Comparison of ENCODE assay signal across 11 mouse cellular contexts in the genomic region with DNA sequence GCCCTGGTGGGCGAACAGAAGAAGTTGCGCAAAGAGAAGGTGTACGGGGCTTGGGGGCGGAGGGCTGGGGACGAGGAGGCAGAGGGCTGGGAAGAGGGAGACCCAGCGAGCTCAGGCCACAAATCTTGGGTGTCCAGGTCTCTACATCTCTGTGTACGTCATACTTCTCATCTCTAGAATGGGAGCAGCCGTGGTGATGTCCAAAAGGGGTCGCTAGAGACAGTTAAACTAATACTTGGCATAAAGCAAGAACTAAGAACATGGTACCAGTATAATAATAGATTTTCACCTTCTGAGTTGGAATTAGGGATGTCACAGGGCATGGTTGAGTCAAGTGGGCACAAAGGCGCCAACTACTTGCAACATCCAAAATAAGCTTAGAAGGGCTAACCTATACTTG. TPM values are rescaled to one million over a fixed set of nuclear protein-coding genes. Genes with fewer than 3 reads are reported as not detected.
A peak's percentile ranks its signal among the peaks of the same experiment; 100 is the strongest.
DNase-seq lines count a peak whose midpoint lies in the region; ATAC-seq and TF ChIP-seq lines count a peak whose summit lies in the region.
"Had no signal": no experiment of that assay in that cellular context is flagged by ENCODE, and none has a peak within 500 bp of the region (broad histone marks: within the 10 kb centered on the region; RNA-seq: fewer than 3 reads in every experiment).

No protein-coding gene starts in this region.

- H3K27me3 ChIP-seq in kidney, postnatal 0 days (ENCODE audit: insufficient read depth, low read length) = peaks cover 38% of the 10 kb centered on the region
- peaks cover 60% of the 10 kb centered on the region for H3K27me3 ChIP-seq in embryonic facial prominence, embryonic 14.5 days (replicated peaks; ENCODE audit: control insufficient read depth, insufficient read depth, low read length)
- H3K27me3 ChIP-seq in hindbrain, postnatal 0 days (ENCODE audit: insufficient read depth, low read length) = peaks cover 8% of the 10 kb centered on the region; the same call in 1 of the 2 replicates
- peaks cover 56% of the 10 kb centered on the region for H3K27me3 ChIP-seq in neural tube, embryonic 13.5 days

- no peaks in the 10 kb centered on the region for H3K36me3 ChIP-seq in kidney, postnatal 0 days (ENCODE audit: insufficient read depth, low read length)
- no peaks in the 10 kb centered on the region for H3K36me3 ChIP-seq in embryonic facial prominence, embryonic 14.5 days (ENCODE audit: control insufficient read depth, insufficient read depth, low read length)
- no peaks in the 10 kb centered on the region for H3K36me3 ChIP-seq in hindbrain, postnatal 0 days (ENCODE audit: insufficient read depth, low read length)
- H3K36me3 ChIP-seq in neural tube, embryonic 13.5 days = no peaks in the 10 kb centered on the region

- H3K4me1 ChIP-seq in kidney, postnatal 0 days (replicated peaks; ENCODE audit: insufficient read depth, low read length) = no peaks in the 10 kb centered on the region
- peaks cover 7% of the 10 kb centered on the region for H3K4me1 ChIP-seq in embryonic facial prominence, embryonic 14.5 days (ENCODE audit: control insufficient read depth, insufficient read depth, low read length)
- peaks cover 7% of the 10 kb centered on the region for H3K4me1 ChIP-seq in hindbrain, postnatal 0 days (ENCODE audit: insufficient read depth, low read length)
- peaks cover 31% of the 10 kb centered on the region for H3K4me1 ChIP-seq in neural tube, embryonic 13.5 days (replicated peaks)

- no peak overlapping the region for H3K27ac ChIP-seq in kidney, postnatal 0 days
- no peak overlapping the region for H3K27ac ChIP-seq in embryonic facial prominence, embryonic 14.5 days (replicated peaks; ENCODE audit: low read depth, low read length)
- H3K27ac ChIP-seq in hindbrain, postnatal 0 days = no peak overlapping the region
- H3K27ac ChIP-seq in neural tube, embryonic 13.5 days (replicated peaks) = no peak overlapping the region

- peak overlapping the region; percentile 17; the same call in 1 of the 2 replicates for H3K4me3 ChIP-seq in kidney, postnatal 0 days (replicated peaks; ENCODE audit: low read depth, low read length)
- H3K4me3 ChIP-seq in embryonic facial prominence, embryonic 14.5 days (ENCODE audit: low read depth, low read length) = peak overlapping the region; percentile 25
- peak overlapping the region; percentile 32 for H3K4me3 ChIP-seq in hindbrain, postnatal 0 days (ENCODE audit: low read length)
- peak overlapping the region; percentile 31 for H3K4me3 ChIP-seq in neural tube, embryonic 13.5 days

- WGBS in kidney, postnatal 0 days = 56% methylated on average over 10 of the region's 10 CpGs
- WGBS in embryonic facial prominence, embryonic 14.5 days = 50% methylated on average over 10 of the region's 10 CpGs
- 60% methylated on average over 10 of the region's 10 CpGs for WGBS in hindbrain, postnatal 0 days
- WGBS in neural tube, embryonic 13.5 days = 48% methylated on average over 10 of the region's 10 CpGs

- no peak for DNase-seq in kidney, postnatal 0 days (ENCODE audit: low spot score)
- DNase-seq in kidney, adult 18-20 months = no peak
- DNase-seq in embryonic facial prominence, embryonic 14.5 days (ENCODE audit: low spot score) = no peak
- no peak for DNase-seq in hindbrain, postnatal 0 days (ENCODE audit: low spot score)
- DNase-seq in retina, embryonic 14.5 days (ENCODE audit: low spot score) = no peak
- DNase-seq in layer of hippocampus, adult 18-20 months (ENCODE audit: low spot score in 2 of 2) = no peak
- DNase-seq in thymus, adult 18-20 months = no peak
- DNase-seq: gastrocnemius, postnatal 14 days had no signal

- ATAC-seq in kidney, postnatal 0 days (replicated peaks; ENCODE audit: low FRiP score, low read depth) = no peak
- no peak for ATAC-seq in embryonic facial prominence, embryonic 14.5 days (ENCODE audit: low read depth)
- no peak for ATAC-seq in hindbrain, postnatal 0 days
- ATAC-seq in neural tube, embryonic 13.5 days (ENCODE audit: low read depth) = no peak
- ATAC-seq: Patski had no signal

- H3K9ac ChIP-seq in kidney, postnatal 0 days (ENCODE audit: low read depth, low read length) = no peak overlapping the region
- no peak overlapping the region for H3K9ac ChIP-seq in embryonic facial prominence, embryonic 14.5 days (ENCODE audit: low read depth, low read length)
- H3K9ac ChIP-seq in hindbrain, postnatal 0 days (replicated peaks; ENCODE audit: low read length) = 0 out of 2 replicates have a peak overlapping the region, but pooled peaks have one; percentile 25
- H3K9ac ChIP-seq in neural tube, embryonic 13.5 days = peak overlapping the region; percentile 62

- peak overlapping the region; percentile 45 for H3K4me2 ChIP-seq in kidney, postnatal 0 days (ENCODE audit: low read length)
- H3K4me2 ChIP-seq in embryonic facial prominence, embryonic 14.5 days (ENCODE audit: low read depth, low read length) = peak overlapping the region; percentile 53
- H3K4me2 ChIP-seq in hindbrain, postnatal 0 days (ENCODE audit: low read depth, low read length) = peak overlapping the region; percentile 49
- peak overlapping the region; percentile 58 for H3K4me2 ChIP-seq in neural tube, embryonic 13.5 days

- no peaks in the 10 kb centered on the region for H3K9me3 ChIP-seq in kidney, postnatal 0 days (replicated peaks; ENCODE audit: low read length)
- no peaks in the 10 kb centered on the region for H3K9me3 ChIP-seq in embryonic facial prominence, embryonic 14.5 days (ENCODE audit: control insufficient read depth, low read length)
- no peaks in the 10 kb centered on the region for H3K9me3 ChIP-seq in hindbrain, postnatal 0 days (ENCODE audit: low read length)
- no peaks in the 10 kb centered on the region for H3K9me3 ChIP-seq in neural tube, embryonic 13.5 days

- 0 out of 2 replicates have a peak, but pooled peaks have one; percentile 10 for TF ChIP-seq CTCF in kidney, postnatal 0 days (IDR thresholded peaks at IDR 0.05; ENCODE audit: low read depth)
- TF ChIP-seq CTCF in hindbrain, postnatal 0 days (IDR thresholded peaks at IDR 0.05; ENCODE audit: low read depth) = no peak; the same call in 1 of the 2 replicates

RNA-seq across cellular contexts. Expression of gene Btbd17, which starts 9.9 kb away (rescaled TPM):
- polyA plus RNA-seq in kidney, postnatal 0 days (2015; fragmentation: Nextera tagmentation; extraction: Ambion mirVana) = 0.78 and 0.96 TPM in 2 replicates
- 3.2 and 4.5 TPM in 2 replicates for polyA plus RNA-seq in embryonic facial prominence, embryonic 14.5 days (2014; fragmentation: Nextera tagmentation; extraction: Ambion mirVana)
- total RNA-seq in hindbrain, postnatal 0 days (2014; rRNA removed) = 84.6 and 94.0 TPM in 2 replicates
- 30.4 and 31.1 TPM in 2 replicates for polyA plus RNA-seq in hindbrain, postnatal 0 days (2015; fragmentation: Nextera tagmentation; extraction: Ambion mirVana)
- 19.4 and 22.7 TPM in 2 replicates for polyA plus RNA-seq in neural tube, embryonic 13.5 days (2015; fragmentation: Nextera tagmentation; extraction: Ambion mirVana)
- total RNA-seq in layer of hippocampus, adult 18-20 months (2021) = 10 to 100 TPM; 18.7 to 23.2 TPM
- total RNA-seq: liver, adult 2 months had no signal
- polyA plus RNA-seq: liver, adult 2 months had no signal

RNA-seq across cellular contexts. Expression of gene Gpr142, which starts 12.8 kb away (rescaled TPM):
- 0.13 TPM in 1 of 2 replicates, not detected in the other for polyA plus RNA-seq in kidney, postnatal 0 days (2015; fragmentation: Nextera tagmentation; extraction: Ambion mirVana)
- not detected in 2 replicates for polyA plus RNA-seq in embryonic facial prominence, embryonic 14.5 days (2014; fragmentation: Nextera tagmentation; extraction: Ambion mirVana)
- 0.58 TPM in 1 of 2 replicates, not detected in the other for total RNA-seq in hindbrain, postnatal 0 days (2014; rRNA removed)
- polyA plus RNA-seq in hindbrain, postnatal 0 days (2015; fragmentation: Nextera tagmentation; extraction: Ambion mirVana) = not detected in 2 replicates
- not detected in 2 replicates for polyA plus RNA-seq in neural tube, embryonic 13.5 days (2015; fragmentation: Nextera tagmentation; extraction: Ambion mirVana)
- total RNA-seq in layer of hippocampus, adult 18-20 months (2021) = not detected
- total RNA-seq: gastrocnemius, postnatal 14 days; liver, adult 2 months had no signal
- polyA plus RNA-seq: liver, adult 2 months had no signal

RNA-seq across cellular contexts. Expression of gene Kif19a, which starts 20.7 kb away (rescaled TPM):
- 0.06 and 0.11 TPM in 2 replicates for polyA plus RNA-seq in kidney, postnatal 0 days (2015; fragmentation: Nextera tagmentation; extraction: Ambion mirVana)
- 2.1 TPM in 2 replicates for polyA plus RNA-seq in embryonic facial prominence, embryonic 14.5 days (2014; fragmentation: Nextera tagmentation; extraction: Ambion mirVana)
- total RNA-seq in hindbrain, postnatal 0 days (2014; rRNA removed) = 7.4 and 13.5 TPM in 2 replicates
- 0.99 and 1.6 TPM in 2 replicates for polyA plus RNA-seq in hindbrain, postnatal 0 days (2015; fragmentation: Nextera tagmentation; extraction: Ambion mirVana)
- 1.3 and 1.6 TPM in 2 replicates for polyA plus RNA-seq in neural tube, embryonic 13.5 days (2015; fragmentation: Nextera tagmentation; extraction: Ambion mirVana)
- 1 to 10 TPM; 3.0 to 3.1 TPM for total RNA-seq in layer of hippocampus, adult 18-20 months (2021)

RNA-seq across cellular contexts. Expression of gene Dnaic2, which starts 58.7 kb away (rescaled TPM):
- 0.32 and 0.43 TPM in 2 replicates for polyA plus RNA-seq in kidney, postnatal 0 days (2015; fragmentation: Nextera tagmentation; extraction: Ambion mirVana)
- polyA plus RNA-seq in embryonic facial prominence, embryonic 14.5 days (2014; fragmentation: Nextera tagmentation; extraction: Ambion mirVana) = 2.2 and 4.6 TPM in 2 replicates
- 5.1 and 5.8 TPM in 2 replicates for total RNA-seq in hindbrain, postnatal 0 days (2014; rRNA removed)
- 3.1 and 3.2 TPM in 2 replicates for polyA plus RNA-seq in hindbrain, postnatal 0 days (2015; fragmentation: Nextera tagmentation; extraction: Ambion mirVana)
- polyA plus RNA-seq in neural tube, embryonic 13.5 days (2015; fragmentation: Nextera tagmentation; extraction: Ambion mirVana) = 2.9 TPM in 2 replicates
- total RNA-seq in layer of hippocampus, adult 18-20 months (2021) = 1 to 10 TPM; 1.6 to 2.1 TPM
- total RNA-seq: liver, adult 2 months had no signal

Comparison
In these comparisons a context has a peak if more than half of its experiments do, and no peak if none do; other contexts are left out.
1. H3K9ac ChIP-seq: peak in hindbrain, postnatal 0 days (single experiment) and neural tube, embryonic 13.5 days (single experiment); none in kidney, postnatal 0 days (single experiment) and embryonic facial prominence, embryonic 14.5 days (single experiment).
2. Peak in every context shown above with its lines, with median percentiles within 50 percentile points of each other: H3K4me2 ChIP-seq and H3K4me3 ChIP-seq.